Mouse (Mus musculus): ENCODE results near the gene Rxfp3. TPM values are rescaled to one million over a fixed set of nuclear protein-coding genes. Genes with fewer than 3 reads are reported as not detected.
A peak's percentile ranks its signal among the peaks of the same experiment; 100 is the strongest.

The Rxfp3 gene
- polyA plus RNA-seq, 1 experiment from 2014 or later, result 0.13 TPM

GRCm38 (mm10) chr15:11067891-11068290 lies 30.1 kb upstream of the Rxfp3 start:
- no peak overlapping the region for H3K4me3 ChIP-seq (replicated peaks; ENCODE audit: low read depth, low read length)
- no peaks in the 10 kb centered on the region for H3K9me3 ChIP-seq (replicated peaks; ENCODE audit: low read length)
- H3K9ac ChIP-seq (ENCODE audit: low read depth, low read length), result no peak overlapping the region
- DNase-seq (ENCODE audit: low spot score), result peak; percentile 58
- ATAC-seq (replicated peaks; ENCODE audit: low FRiP score, low read depth), result no peak
- no peak overlapping the region for H3K4me2 ChIP-seq (ENCODE audit: low read length)
- no peaks in the 10 kb centered on the region for H3K36me3 ChIP-seq (ENCODE audit: insufficient read depth, low read length)
- H3K4me1 ChIP-seq (replicated peaks; ENCODE audit: insufficient read depth, low read length), result peaks cover 17% of the 10 kb centered on the region; the same call in 1 of the 2 replicates
- no peaks in the 10 kb centered on the region for H3K27me3 ChIP-seq (ENCODE audit: insufficient read depth, low read length)
- H3K27ac ChIP-seq, result no peak overlapping the region
- 51% methylated on average over 7 of the region's 7 CpGs for WGBS
- TF ChIP-seq CTCF (IDR thresholded peaks at IDR 0.05; ENCODE audit: low read depth), result no peak

GRCm38 (mm10) chr15:11066299-11066698 lies 28.5 kb upstream of the Rxfp3 start:
- peak; percentile 43 for DNase-seq (ENCODE audit: low spot score)
- 16% methylated on average over 5 of the region's 5 CpGs for WGBS
- Histone ChIP-seq H3K27me3 (ENCODE audit: insufficient read depth, low read length) (no peaks in the 10 kb centered on the region), H3K4me2 (ENCODE audit: low read length) (peak overlapping the region; percentile 75), H3K9ac (ENCODE audit: low read depth, low read length) (no peak overlapping the region), H3K9me3 (replicated peaks; ENCODE audit: low read length) (no peaks in the 10 kb centered on the region), H3K36me3 (ENCODE audit: insufficient read depth, low read length) (no peaks in the 10 kb centered on the region), H3K27ac (0 out of 2 replicates have a peak overlapping the region, but pooled peaks have one; percentile 92), H3K4me3 (replicated peaks; ENCODE audit: low read depth, low read length) (peak overlapping the region; percentile 44), H3K4me1 (replicated peaks; ENCODE audit: insufficient read depth, low read length) (peaks cover 17% of the 10 kb centered on the region; the same call in 1 of the 2 replicates)
- no peak for TF ChIP-seq CTCF (IDR thresholded peaks at IDR 0.05; ENCODE audit: low read depth)
- no peak for ATAC-seq (replicated peaks; ENCODE audit: low FRiP score, low read depth)

GRCm38 (mm10) chr15:11065528-11066171 lies 27.9 kb upstream of the Rxfp3 start:
- no peaks in the 10 kb centered on the region for H3K27me3 ChIP-seq (ENCODE audit: insufficient read depth, low read length)
- DNase-seq (ENCODE audit: low spot score), result peak; percentile 39
- H3K36me3 ChIP-seq (ENCODE audit: insufficient read depth, low read length), result no peaks in the 10 kb centered on the region
- no peaks in the 10 kb centered on the region for H3K9me3 ChIP-seq (replicated peaks; ENCODE audit: low read length)
- peaks cover 17% of the 10 kb centered on the region; the same call in 1 of the 2 replicates for H3K4me1 ChIP-seq (replicated peaks; ENCODE audit: insufficient read depth, low read length)
- H3K4me3 ChIP-seq (replicated peaks; ENCODE audit: low read depth, low read length), result peak overlapping the region; percentile 44
- no peak for TF ChIP-seq CTCF (IDR thresholded peaks at IDR 0.05; ENCODE audit: low read depth)
- peak overlapping the region; percentile 92 for H3K27ac ChIP-seq
- H3K4me2 ChIP-seq (ENCODE audit: low read length), result peak overlapping the region; percentile 75
- peak overlapping the region; percentile 61 for H3K9ac ChIP-seq (ENCODE audit: low read depth, low read length)
- 8% methylated on average over 9 of the region's 9 CpGs for WGBS
- no peak for ATAC-seq (replicated peaks; ENCODE audit: low FRiP score, low read depth)

- H3K27me3 ChIP-seq (ENCODE audit: insufficient read depth, low read length), result no peaks in the 10 kb centered on the region
- peak within 1 kb of the TSS; percentile 75 for H3K4me2 ChIP-seq (ENCODE audit: low read length)
- H3K27ac ChIP-seq, result peak within 1 kb of the TSS; percentile 92
- peaks cover 17% of the 10 kb centered on the region; the same call in 1 of the 2 replicates for H3K4me1 ChIP-seq (replicated peaks; ENCODE audit: insufficient read depth, low read length)
- DNase-seq (ENCODE audit: low spot score) (peak; percentile 92), ATAC-seq (replicated peaks; ENCODE audit: low FRiP score, low read depth) (peak; percentile 83)
- peak within 1 kb of the TSS; percentile 61 for H3K9ac ChIP-seq (ENCODE audit: low read depth, low read length)
- no peaks in the 10 kb centered on the region for H3K9me3 ChIP-seq (replicated peaks; ENCODE audit: low read length)
- H3K36me3 ChIP-seq (ENCODE audit: insufficient read depth, low read length), result no peaks in the 10 kb centered on the region
- 2% methylated on average over 25 of the region's 25 CpGs for WGBS
- no peak for TF ChIP-seq CTCF (IDR thresholded peaks at IDR 0.05; ENCODE audit: low read depth)
- H3K4me3 ChIP-seq (replicated peaks; ENCODE audit: low read depth, low read length), result peak within 1 kb of the TSS; percentile 44
These were observed 27.0 kb upstream of the Rxfp3 start, which contains the start of gene Adamts12 for GRCm38 (mm10) chr15:11064558-11065411. TSS of gene Adamts12 (plus strand) at chr15:11064790.

- Histone ChIP-seq H3K9me3 (replicated peaks; ENCODE audit: low read length) (no peaks in the 10 kb centered on the region), H3K4me3 (replicated peaks; ENCODE audit: low read depth, low read length) (no peak overlapping the region; the same call in 1 of the 2 replicates), H3K9ac (ENCODE audit: low read depth, low read length) (no peak overlapping the region), H3K27ac (peak overlapping the region; percentile 92), H3K27me3 (ENCODE audit: insufficient read depth, low read length) (no peaks in the 10 kb centered on the region), H3K36me3 (ENCODE audit: insufficient read depth, low read length) (no peaks in the 10 kb centered on the region), H3K4me1 (replicated peaks; ENCODE audit: insufficient read depth, low read length) (peaks cover 17% of the 10 kb centered on the region; the same call in 1 of the 2 replicates), H3K4me2 (ENCODE audit: low read length) (peak overlapping the region; percentile 75)
- TF ChIP-seq CTCF (IDR thresholded peaks at IDR 0.05; ENCODE audit: low read depth), result no peak
- peak; percentile 74 for DNase-seq (ENCODE audit: low spot score)
- WGBS, result 13% methylated on average over 2 of the region's 2 CpGs
- no peak; the same call in 1 of the 2 replicates for ATAC-seq (replicated peaks; ENCODE audit: low FRiP score, low read depth)
These were observed 26.4 kb upstream of the Rxfp3 start for GRCm38 (mm10) chr15:11064160-11064557.

GRCm38 (mm10) chr15:11062903-11063302 lies 25.1 kb upstream of the Rxfp3 start:
- H3K4me1 ChIP-seq (replicated peaks; ENCODE audit: insufficient read depth, low read length), result peaks cover 17% of the 10 kb centered on the region; the same call in 1 of the 2 replicates
- ATAC-seq (replicated peaks; ENCODE audit: low FRiP score, low read depth) (no peak), DNase-seq (ENCODE audit: low spot score) (peak; percentile 53)
- no peaks in the 10 kb centered on the region for H3K27me3 ChIP-seq (ENCODE audit: insufficient read depth, low read length)
- 0 out of 2 replicates have a peak overlapping the region, but pooled peaks have one; percentile 25 for H3K27ac ChIP-seq
- H3K36me3 ChIP-seq (ENCODE audit: insufficient read depth, low read length), result no peaks in the 10 kb centered on the region
- H3K4me2 ChIP-seq (ENCODE audit: low read length), result no peak overlapping the region
- H3K4me3 ChIP-seq (replicated peaks; ENCODE audit: low read depth, low read length), result no peak overlapping the region
- 69% methylated on average over 1 of the region's 1 CpGs for WGBS
- H3K9ac ChIP-seq (ENCODE audit: low read depth, low read length), result no peak overlapping the region
- no peaks in the 10 kb centered on the region for H3K9me3 ChIP-seq (replicated peaks; ENCODE audit: low read length)
- no peak for TF ChIP-seq CTCF (IDR thresholded peaks at IDR 0.05; ENCODE audit: low read depth)
